Mouse (Mus musculus): Measurements from ENCODE around the gene Herc2.

DNA sequence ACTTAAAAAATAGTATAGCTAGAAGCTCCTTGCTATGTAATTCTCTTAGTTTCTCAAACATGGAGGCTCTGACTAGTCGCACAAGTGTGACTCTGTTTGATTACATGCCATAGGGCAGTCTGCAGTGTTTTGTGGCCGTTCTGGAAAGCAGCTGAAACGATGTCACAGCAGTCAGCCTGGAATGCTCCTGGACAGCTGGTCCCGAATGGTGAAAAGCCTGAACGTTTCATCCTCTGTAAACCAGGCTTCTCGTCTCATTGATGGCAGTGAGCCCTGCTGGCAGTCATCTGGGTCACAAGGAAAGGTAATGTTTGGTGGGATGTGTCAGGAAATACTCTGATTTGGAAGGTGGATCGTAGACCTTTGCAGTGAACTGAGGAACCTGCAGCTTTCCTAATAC lies 118.7 kb downstream of the Herc2 start:
- TF ChIP-seq EP300 (IDR thresholded peaks at IDR 0.05; ENCODE audit: low read depth) (no peak), CTCF (IDR thresholded peaks at IDR 0.05; ENCODE audit: low read depth) (no peak)

Measured in heart, postnatal 0 days (tissue).